Mouse (Mus musculus) erythroid progenitor cell, adult 5-6 weeks (primary cell): ENCODE measurements at regions not wholly inside any gene's neighbourhood (a gene's known extent, or its start where the extent isn't known, plus 50 kb on each side); places are given as distances from the start of the nearest gene placed in this dataset.
A peak's percentile ranks its signal among the peaks of the same experiment; 100 is the strongest.

Experiments used
- ATAC-seq: replicated peaks from 2 replicates; pipeline ENCODE4 v1.8.0; 2016; ENCODE audit warnings: moderate number of reproducible peaks, mild to moderate bottlenecking, moderate TSS enrichment, inconsistent platforms; ENCODE audit not compliant: poor library complexity, low FRiP score, severe bottlenecking

DNA sequence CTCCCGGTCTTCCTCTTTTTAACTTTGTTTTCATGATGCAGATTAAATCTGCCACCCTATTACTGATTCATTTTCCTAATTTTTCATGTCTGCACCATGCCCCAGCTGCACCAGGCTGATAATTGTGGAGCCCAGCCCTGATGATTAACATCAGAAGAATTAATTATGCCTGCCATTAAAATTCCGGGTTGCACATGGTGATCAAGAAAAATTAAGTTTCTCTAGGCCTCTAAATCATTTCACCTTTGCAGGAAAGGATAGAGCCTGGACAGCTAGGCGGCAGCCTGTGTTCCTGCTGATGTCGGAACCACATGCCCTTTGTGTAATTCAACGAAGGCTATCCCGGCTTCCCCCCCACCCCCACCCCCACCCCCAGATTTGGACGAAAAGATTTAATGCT is 233.7 kb upstream of the Hnrnpa3 start:
- ATAC-seq, result no peak

DNA sequence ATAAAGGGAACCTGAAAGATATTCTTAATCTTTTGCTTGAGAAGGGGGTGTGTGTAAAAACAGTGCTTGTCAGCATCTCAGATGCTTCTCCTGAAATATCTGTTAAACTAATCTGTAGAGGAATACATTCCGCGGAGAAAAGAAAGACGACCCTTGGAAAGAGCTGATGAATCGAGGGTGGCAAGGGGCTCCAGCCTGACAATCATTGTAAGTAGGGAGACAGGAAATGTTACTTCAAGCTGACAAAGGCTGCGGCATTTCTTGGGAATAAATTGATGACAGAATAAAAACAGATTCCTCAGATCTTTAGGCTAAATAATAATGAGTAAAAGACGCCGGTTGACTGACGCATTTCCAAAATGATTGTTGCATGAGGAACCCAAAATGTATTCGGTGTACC is 233.3 kb upstream of the Hnrnpa3 start:
- no peak for ATAC-seq

DNA sequence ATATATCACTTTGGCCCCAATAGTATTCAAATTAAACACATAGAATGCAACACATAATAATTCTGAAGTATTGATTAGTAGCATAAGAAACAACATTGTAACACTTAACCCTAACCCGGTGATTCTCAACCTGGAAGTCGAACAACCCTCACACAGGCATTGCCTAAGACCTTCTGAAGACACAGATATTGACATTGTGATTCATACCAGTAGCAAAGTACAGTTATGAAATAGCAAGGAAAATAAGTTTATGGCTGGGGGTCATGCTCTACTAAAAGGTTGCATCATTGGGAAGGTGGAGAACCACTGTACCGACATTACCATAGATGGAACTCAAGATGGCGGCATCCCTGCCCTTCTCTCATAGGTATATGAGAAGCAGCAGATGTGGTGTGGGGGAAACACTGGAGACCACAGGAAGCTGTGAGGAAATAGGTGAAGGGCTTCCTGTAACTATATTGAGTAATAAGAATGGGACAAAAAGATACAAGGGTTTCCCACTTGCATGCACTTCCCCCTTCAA is 231.1 kb upstream of the Hnrnpa3 start:
- no peak for ATAC-seq

DNA sequence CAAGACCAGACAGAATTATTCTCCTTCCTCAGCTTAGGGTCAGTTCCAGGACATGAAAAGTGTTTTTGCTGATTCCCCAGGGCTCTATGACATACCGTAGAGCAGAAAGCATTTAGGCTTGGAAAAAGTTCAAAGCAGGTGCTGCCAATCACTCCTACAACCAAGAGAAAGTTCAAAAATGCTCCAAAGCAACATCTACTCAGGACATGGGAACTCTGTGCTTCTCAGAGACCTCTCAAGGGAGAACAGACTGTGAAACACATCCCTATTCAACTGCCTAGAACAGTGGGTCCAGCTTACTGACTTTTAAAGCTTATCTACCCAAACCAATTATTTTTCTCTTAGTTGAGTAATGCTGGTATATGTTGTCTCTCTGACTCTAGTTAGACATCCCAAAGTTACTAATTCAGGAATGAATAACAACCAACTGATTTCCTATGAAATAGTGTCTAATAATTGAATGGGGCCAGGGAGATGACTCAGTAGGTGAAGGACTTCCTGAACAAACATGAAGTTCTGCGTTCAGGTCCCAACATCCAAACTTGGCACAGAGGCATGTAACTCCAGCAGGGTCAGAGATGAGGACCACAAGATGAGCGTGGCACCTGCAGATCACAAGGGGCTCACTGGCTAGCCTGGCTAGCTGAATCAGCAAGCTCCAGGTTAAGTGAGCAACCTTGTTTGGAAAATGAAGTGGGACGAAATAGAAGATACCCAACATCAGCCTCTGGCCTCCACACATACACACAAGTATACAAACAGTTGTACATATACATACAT is 228.7 kb upstream of the Hnrnpa3 start:
- no peak for ATAC-seq

DNA sequence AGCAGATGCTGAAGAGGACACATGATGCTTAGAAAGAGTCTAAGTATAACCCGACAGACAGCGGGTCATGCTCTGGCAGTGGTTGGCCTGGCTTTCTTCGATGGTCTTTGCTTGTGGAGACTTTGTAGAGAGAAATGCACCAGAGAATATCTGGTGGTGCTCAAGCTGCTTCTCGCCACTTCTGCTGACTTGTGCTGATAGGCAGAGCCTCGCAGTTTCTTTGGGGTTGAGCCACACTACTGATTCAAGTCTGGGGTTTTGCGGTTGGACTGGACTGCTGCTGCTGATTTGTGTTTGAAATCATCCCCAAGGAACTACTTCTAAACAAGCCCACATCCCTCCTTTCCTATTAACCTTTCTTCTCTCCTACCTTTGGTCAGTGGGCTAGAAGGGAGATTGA is 227.1 kb upstream of the Hnrnpa3 start:
- ATAC-seq, result no peak

DNA sequence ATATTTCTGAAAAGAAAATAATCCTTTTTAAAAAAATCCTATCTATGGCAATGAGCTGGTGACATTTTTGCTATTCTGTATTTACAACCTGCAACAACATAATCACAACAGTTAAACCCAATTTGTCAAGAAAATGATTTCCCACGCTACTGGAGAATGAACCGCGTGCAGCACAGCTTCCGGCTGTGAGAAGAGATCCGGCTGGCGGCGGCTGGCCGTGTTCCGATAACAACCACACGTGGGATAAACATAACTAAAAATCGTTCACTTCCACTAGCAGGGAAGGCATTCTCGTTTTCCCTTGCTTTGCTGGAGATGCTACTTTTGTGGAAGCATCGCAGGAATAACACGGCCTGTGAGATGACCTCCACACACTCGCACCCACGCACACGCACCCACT is 224.5 kb upstream of the Hnrnpa3 start:
- no peak for ATAC-seq

DNA sequence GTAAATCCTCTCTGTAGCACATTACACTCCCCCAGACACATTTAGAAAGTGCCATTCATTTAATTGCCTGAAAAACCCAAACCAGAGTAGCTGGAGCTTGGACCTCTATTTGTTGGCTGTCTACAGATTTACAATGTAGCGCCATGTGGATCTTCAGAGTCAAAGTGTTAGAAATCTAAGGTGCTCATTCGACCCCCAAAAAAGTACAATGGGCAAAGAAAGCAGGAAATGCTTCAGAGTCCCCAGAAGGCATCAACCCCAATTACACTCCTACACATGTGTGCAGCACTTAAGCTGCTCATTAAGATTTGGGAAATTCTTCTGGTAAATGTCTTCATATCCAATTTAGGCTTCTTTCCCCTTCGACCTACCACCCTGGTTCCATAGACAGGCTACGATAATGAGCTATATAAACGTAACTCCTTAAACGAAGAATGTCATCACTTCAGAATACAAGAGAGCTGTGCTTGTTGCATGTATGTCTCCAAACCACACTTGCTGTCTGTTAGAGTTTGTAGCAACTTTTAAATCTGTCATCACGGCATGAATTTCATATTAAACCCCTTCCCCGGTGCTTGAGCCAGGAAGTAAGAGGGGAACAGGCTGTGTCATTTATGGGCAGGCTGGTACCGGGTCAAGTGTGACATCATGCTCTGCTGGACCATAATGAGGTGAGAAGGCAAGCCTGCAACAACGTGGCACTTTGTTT is 219.4 kb upstream of the Hnrnpa3 start:
- no peak for ATAC-seq

DNA sequence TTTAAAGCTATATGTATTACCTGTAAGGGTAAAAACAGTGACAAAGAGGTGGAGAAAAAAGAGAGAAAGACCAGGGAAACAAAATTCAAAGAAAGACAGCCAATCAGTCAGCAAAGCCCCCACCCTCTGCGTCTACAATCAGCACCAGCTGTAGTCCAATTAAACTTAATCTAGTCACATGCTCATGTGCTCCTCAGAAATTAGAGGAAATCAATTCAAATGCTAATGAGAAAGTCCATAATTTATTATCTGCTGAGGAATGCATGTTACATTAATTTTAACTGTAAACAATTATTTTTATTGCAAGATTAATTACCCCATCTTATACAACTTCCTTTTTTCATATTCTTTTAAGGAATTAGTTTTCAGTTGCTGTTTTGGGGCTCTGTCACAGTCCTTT is 216.4 kb upstream of the Hnrnpa3 start:
- ATAC-seq, result no peak

DNA sequence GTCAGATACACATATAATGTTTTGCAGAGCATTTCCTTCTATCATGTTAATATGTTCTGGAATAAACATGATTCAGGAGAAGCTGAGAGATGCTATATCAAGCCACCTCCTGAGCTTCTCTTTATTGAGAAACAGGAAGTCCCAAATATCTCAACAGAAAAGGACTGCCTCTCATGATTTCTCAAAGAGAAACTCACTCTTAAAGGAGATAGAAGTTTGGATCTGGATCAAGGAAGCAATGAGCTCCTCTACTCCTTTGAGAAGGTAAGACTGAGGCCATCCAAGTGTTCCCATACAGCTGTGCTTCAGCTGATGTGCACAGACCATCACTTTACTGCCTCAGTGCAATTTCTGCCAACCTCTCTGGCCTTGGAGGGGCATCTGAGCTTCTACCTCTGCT is 213.9 kb upstream of the Hnrnpa3 start:
- ATAC-seq, result no peak

DNA sequence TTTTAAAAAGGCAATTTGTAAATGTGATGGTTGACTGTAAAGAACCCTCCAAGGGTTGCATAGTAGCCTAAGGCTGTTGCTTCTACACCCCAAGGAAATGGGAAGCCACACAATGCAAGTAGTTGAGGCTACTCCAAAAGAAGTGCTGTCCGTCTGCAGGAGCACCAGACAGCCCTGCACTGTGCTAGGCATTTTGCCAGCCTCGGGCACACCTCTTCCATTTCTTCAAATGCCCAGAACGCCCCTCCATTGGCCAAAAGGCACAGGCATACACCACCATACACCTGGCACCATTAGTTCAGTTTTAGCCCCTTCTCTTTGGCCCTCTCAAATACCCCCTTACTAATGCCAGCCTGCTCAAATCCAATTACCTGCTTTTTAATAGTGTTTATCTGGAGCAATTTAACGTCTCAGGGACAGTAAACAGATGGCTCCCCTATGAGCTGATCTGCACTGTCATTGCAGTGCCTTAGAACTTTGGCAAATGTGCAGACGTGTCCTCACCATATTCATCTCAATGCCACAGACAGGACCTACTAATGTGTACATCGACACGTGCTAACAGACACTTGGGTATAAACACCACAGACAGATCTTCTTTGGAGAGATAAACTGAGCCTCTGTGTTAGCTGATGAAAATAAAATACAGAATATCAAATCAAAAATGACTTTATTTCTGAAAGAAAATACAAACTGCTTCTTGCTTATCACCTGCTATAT is 211.9 kb upstream of the Hnrnpa3 start:
- ATAC-seq, result 0 out of 2 replicates have a peak, but pooled peaks have one; percentile 29

DNA sequence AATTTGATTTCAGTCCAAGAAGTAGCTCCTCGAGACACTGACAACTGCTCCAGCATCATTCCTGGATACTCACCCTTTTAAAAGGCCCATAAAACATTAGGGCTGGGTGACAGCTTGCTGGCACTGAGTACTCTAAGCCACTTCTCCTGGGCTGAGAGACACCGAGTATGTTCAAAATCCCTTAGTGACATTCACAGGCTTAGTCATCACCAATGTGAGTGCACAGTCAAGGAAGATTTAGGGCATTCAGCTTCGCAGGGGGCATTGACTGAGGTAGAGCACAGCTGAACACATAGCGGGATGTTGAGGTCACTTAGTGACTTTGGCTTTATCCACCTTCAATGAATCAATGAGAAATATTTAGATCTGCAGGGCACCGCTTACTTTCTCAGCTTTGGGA is 210.8 kb upstream of the Hnrnpa3 start:
- no peak for ATAC-seq

DNA sequence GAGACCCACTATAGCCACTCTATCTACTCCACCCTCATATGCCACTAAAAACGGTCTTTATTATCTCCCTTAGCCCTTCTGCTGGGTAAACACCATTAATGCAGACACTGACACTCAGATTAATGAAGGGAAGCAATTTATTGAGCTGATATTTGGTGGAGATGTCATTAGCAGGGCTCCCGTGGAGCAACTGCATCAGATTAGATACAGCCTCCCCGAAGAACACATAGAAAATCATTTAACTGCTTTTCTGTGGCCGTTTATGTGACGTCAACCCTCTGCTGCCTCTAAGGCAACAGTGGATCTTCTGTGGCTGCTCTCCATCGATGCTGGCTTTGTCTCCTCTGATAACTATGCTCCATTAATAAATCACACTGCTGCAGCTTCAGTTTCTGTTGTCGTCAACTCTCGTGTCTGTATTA is 207.2 kb upstream of the Hnrnpa3 start:
- no peak for ATAC-seq

DNA sequence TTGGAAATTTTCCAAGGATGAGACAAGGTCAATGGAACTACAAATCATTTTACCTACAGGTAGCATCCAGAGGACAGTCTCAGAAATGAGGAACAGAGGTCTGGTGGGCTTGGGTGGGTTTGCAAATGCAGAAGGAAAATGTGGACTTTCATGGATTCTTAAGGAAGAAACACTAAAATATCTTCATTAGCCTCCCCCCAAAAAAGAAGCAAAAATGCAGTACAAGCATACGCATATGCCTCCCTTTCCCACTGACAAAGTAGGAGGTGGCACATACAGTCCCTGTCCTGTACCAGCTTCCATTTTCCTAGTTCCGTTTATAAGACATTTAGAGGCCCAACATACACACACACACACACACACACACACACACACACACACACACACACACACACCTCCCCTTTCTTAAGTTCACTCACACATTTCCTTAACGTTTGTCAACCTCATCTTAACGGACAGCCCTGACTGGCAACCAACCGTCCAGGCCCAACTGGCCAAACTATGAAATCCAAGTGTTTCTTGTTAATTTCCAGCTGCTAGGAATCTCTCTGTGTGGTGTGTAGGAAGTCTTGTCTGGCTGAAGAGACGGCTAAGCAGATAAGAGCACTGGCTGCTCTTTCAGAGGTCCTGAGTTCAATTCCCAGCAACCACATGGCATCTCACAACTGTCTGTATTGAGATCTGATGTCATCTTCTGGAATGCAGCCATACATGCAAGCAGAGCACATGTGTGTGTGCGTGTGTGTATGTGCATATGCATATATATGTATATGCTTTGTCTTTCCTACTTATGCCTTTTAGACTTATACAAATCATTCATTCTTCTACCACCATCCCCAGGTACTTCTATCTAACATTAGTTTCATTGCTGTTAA is 206.6 kb upstream of the Hnrnpa3 start:
- ATAC-seq, result no peak

DNA sequence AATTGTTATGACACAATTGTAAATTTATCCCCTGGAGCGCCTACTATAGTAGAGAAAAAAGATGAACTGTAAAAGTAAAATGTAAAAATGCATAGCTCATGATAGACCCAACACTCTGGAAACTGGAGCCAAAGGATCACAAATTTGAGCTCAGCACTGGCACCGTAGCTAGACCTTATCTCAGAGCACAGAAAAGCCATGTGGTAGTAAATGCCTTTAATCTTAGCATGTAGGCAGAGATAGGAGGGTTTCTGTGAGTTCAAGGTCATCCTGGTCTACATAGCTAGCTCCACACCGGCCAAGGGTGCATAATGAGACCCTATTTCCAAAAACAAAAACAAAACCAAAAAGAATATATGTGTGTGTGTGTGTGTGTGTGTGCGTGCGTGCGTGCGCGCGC is 203.6 kb upstream of the Hnrnpa3 start:
- ATAC-seq, result no peak

DNA sequence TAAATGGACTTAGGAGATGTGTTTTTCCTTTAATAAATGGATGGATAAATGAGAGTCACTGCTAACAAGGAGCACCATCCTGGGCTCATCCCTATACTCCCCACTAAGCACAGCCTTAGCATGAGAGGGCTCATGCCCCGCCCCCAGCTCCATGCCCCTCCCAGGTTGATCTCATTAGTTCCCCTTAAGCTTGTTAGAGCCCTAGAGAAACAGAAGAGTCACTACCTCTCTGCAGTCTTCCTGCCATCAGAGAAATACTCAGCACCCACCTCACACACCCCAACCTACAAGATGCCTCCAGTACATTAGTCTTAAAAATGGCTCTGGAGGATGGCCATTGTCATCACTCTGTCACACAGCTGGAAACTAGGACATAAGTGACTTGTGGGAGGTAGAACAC is 202.8 kb upstream of the Hnrnpa3 start:
- no peak for ATAC-seq

DNA sequence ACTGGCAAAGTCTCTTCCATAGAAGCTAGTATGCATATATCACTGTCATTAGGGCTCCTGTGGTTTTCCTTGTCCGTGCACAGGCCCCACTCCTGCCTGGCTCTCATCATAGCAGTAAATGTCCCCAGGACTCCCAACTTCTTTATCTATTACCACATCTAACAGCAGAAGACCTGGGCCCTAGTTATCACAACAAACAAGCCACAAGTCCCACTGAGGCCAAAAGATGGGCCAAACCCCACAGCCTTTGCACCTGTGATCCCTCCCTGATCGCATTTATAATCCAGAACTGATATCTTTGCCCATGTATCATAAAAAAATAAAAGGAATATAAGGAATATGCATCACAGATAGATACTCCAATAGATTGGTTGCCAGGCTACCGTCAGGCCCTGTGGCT is 201.6 kb upstream of the Hnrnpa3 start:
- no peak for ATAC-seq

DNA sequence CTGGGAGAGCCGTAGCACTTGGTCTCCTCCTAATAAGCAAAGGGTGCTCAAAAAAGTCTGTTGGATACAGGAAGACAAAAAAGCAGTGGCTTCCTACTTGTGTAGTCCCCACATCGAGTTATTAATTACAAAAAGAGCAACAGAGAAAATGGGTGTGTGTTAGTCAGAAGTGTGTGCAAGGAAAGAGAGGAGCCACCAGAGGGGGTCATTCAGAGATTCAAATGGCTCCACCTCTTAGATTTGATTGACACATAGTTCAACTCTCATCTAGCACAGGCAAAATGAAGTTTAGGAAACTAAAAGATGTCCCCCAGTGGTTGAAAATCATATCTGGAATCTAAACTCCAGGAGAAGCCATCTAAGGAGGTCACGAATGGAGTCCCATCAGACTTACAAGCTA is 200.2 kb upstream of the Hnrnpa3 start:
- ATAC-seq, result no peak

DNA sequence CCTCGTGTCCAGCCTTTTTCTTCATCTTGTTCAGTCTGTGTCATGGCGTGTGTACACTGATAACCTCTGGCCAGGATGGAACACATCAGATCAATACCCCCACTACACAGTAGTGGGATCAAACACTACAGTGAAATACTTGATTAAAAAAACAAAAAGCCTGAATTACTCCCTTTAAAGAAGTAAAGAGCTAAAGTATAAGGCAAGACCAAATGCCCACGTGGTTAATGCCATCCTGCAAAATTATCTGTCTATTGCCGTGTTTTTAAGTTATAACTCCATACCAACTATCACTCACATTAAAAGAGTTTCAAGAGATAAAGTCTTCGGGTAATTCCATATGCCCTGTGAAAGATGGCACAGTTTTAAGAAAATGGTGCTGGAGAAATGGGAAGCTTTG is 198.6 kb upstream of the Hnrnpa3 start:
- peak; percentile 36; the same call in 1 of the 2 replicates for ATAC-seq

DNA sequence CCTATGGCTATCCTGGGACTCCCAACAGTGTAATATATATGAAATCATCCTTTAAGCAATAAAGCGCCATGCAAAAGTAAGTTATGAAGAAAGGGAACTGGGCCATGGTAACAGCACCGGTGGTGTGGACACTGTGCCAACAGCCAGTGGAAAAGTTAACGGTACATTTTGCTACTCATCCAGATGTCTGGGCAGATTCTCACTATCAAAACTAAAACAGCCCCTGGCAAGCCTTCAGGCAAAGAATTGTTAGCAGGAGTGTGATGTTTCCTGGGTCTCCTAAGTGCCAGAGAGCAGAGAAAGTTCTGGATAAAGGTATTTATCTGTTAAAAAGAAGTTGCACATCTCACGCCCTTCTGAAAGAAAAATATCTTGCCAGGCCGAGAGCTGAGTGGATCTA is 198.0 kb upstream of the Hnrnpa3 start:
- peak; percentile 71 for ATAC-seq
